Mouse (Mus musculus) left cerebral cortex, postnatal 25 days (tissue): ENCODE measurements at regions not wholly inside any gene's neighbourhood (a gene's known extent, or its start where the extent isn't known, plus 50 kb on each side); places are given as distances from the start of the nearest gene placed in this dataset.

Source experiments
- DNase-seq, 2 experiments: peaks; one replicate each; pipeline ENCODE4 v3.0.0; 2022; ENCODE audit warnings: low spot score in 2 of 2, mixed read lengths in 1 of 2
- intact Hi-C: fragments of 180-260 bp; cut with DNase I; formaldehyde crosslinking; loops from one replicate; pipeline ENCODE4 v1.15.1; 2025

GRCm38 (mm10) chr8:53096272-53096784 is 415.2 kb upstream of the Aga start:
- intact Hi-C loops: no loop called here
- DNase-seq: no peak

GRCm38 (mm10) chr8:53140041-53140440 is 371.5 kb upstream of the Aga start:
- DNase-seq: no peak
- intact Hi-C loops: no loop called here

GRCm38 (mm10) chr8:53148915-53149314 is 362.6 kb upstream of the Aga start:
- peak in 1 of 2 experiments; percentile 2 for DNase-seq
- intact Hi-C loops: no loop called here

GRCm38 (mm10) chr8:53164017-53164416 is 347.5 kb upstream of the Aga start:
- DNase-seq: no peak
- intact Hi-C loops: no loop called here

GRCm38 (mm10) chr8:53171694-53172299 is 339.7 kb upstream of the Aga start:
- DNase-seq: no peak
- intact Hi-C loops: no loop called here

- intact Hi-C loops: no loop called here
- DNase-seq: peak in 1 of 2 experiments; percentile 3
These were observed 319.0 kb upstream of the Aga start for GRCm38 (mm10) chr8:53192519-53192918.

GRCm38 (mm10) chr8:53222194-53222593 is 289.3 kb upstream of the Aga start:
- intact Hi-C loops: no loop called here

More at GRCm38 (mm10) chr8:53222194-53222593, 289.3 kb upstream of the Aga start:
- DNase-seq: no peak
